Mouse (Mus musculus) left cerebral cortex, adult 8-10 months (tissue): ENCODE results near the gene Nav2. TPM values are rescaled to one million over a fixed set of nuclear protein-coding genes. Genes with fewer than 3 reads are reported as not detected.
A peak's percentile ranks its signal among the peaks of the same experiment; 100 is the strongest.

Experiments used
- DNase-seq, 2 experiments: peaks; one replicate each; pipeline ENCODE4 v3.0.0; 2022; ENCODE audit warnings: low spot score in 2 of 2
- total RNA-seq, 4 experiments: library from RNA; stranded (reverse); gene quantifications; 2 replicates each; pipeline ENCODE4 v1.2.4; 2022

The Nav2 gene
- total RNA-seq, 4 experiments from 2014 or later, result 76.7 to 101 (median 89.2) TPM

GRCm38 (mm10) chr7:49047336-49047735 is 138.8 kb downstream of the Nav2 start:
- DNase-seq, result no peak

DNA sequence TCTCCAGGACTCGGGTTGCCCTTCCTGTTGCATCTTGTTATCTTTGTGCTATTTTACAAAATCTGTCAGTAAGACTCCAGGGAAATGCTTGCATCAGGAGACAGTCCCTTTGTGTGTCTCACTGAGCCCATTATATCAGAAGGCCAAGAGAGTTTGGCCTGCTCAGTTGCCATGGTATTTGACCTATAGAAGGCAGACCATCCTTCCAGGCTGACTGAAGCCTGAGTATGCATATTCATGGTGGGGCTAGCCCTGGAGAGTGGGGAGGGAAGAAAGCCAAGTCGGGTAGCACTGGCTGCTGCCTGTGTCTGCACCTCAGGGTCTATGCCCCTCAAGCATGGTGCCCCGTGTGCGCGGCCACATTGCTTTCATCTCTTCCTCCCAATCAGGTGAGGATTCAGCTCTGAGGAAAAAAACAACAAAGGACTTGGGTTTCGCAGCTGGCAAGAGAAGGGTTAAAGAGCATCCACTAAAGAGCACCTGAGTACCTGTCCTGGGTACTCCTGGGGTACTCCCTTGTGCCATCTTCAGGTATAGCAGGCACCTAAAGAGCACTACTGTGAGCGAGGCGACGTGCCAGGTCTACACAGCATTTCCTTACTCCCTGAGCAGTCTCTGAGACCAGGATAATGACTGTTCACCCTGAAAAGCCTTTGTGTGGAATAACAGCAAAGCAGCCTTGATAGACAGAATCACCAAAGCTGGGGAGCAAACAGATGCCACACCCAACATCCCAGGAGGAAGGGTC is 144.5 kb downstream of the Nav2 start:
- no peak for DNase-seq

DNA sequence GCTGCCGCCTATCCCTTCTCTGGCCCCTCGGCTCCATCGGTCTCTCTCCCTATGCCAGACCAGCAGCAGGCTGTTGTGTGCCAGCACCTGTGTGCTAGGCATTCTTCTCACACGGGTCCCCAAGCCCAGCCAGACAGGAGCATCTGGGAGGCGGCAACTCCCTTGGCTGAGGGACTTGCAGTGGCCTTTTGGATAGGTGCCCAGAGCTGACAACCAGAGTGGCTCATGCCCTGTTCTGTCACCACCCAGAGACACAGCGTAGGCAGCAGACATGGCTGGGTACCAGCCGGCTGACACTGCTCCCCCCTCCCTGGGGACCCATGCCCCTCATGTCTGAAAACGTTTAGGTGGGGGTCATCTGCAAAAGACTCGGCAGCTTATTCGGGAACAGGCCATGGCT is 146.8 kb downstream of the Nav2 start:
- DNase-seq, result peak in 1 of 2 experiments; percentile 23

DNA sequence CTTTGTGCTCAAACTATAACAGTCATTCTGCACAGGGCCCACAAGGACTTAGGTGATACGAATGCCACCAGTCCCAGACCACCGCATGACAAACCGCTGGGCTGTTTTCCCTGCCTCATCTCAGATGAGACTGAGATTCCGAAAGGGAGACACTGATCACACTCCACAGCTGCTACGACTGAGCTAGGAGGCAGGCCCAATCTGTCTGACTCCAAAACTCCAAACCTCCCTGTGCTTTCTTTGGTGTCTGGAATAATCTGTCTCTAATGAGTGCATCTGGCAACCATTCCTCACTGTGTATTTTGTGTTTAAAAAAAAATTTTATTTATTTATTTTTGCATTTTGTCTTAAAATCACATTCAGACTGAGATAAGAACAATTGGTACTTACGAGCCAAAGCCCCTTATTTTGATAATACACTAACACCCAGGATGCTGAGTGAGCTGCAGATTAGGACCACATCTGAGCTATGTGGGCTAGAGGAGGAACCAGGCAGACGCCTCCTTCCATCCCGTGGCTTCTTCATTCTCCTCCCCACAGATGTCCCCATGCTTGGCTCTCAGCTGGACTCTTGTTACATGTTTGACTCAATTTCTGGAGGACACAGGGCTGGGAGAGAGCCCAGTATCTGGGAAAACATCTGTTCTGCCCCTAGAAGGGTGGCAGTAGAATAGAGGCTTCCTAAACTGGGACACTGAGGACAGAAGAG is 149.9 kb downstream of the Nav2 start:
- no peak for DNase-seq

DNA sequence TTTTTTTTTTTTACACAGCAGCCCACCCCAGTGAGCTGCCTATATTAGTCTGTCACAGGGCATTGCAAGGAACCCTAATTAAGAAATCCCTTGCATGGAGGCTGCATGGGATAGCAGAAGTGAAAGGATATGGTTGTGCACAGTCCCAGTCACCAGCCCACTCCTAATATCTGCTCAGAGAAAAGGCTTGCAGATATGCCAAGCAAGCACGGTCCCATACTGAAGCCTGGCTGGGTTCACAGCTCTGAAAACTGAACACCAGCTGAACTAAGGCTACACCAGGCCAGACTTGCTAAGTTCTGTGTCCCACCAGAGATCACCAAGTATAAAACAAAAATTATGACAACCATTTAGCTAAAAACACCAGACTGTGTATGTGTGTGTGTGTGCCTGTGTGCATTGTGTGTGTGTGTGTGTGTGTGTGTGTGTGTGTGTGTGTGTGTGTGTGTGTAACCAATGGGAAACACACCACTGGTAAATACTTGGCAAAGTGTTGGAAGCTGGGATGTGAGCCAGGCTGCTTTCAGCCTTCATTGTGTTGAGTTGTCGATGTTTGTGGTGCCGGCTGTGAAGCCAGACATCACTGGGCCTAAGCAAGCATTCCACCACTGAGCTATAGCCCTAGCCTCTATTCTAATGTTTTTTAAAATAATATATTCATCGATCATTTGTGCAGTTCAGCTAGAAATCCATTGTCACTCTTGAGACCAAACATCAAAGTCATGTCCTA is 156.4 kb downstream of the Nav2 start:
- DNase-seq, result no peak

DNA sequence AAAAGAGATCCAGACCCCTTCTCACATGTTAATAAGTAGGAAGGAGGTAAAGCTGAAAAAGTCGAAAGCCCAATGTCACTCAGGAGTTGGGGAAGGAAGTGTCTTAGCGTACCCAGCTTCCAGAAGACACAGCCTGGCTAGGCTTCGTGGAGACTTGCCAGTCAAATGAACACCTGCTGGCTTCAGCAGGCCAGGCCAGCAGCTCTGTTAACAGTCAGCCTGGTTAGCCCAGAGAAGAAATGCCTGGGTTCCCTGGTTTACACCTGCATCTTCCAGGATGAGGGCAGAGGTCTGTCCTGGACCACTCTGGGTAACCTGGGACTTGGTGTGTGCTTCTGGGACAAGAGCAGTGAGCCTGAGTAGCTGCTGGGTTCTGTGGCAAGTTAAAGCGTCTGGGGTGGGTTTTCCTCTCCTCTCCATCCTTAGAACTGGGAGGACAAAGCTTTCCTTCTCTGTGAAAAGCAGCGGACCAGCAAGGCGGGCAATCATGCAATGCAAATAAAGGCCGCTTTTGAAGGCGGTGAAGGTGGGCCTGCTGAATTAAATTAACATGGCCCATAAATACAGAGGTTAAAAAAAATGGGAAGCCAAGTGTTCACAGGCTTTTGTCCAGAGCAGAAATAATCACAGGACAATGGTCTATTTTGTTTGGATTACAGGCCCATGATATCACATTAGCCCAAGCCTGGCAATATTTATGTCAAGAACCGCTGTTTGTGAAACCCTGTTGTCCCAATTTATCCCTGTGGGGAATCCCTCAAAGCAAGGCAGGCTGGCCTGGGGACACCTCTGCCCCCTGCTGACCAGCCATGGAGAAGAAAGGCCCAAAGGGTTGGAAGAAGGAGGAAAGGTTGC is 157.3 kb downstream of the Nav2 start:
- no peak for DNase-seq

DNA sequence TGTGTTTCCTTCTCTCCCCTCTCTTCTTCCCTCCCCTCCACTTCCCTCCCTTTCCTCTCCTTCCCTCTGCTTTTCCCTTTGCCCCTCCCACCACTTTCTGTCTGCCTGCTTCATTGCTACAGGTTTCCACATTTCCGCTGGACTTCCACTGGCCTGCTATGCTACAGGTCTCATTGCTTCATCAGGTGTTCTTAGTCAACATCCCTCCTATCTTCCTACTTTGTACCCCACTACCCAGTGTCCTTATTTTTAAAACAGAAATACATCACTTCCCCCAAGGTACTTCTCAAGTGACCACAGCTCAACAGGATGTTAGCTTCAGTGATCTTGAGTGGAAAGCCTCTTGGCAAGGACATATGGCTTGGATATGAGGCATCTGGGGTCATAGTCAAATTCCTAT is 158.3 kb downstream of the Nav2 start:
- DNase-seq, result no peak

- DNase-seq, result no peak
These were observed 161.0 kb downstream of the Nav2 start for GRCm38 (mm10) chr7:49069396-49069961.

GRCm38 (mm10) chr7:49070621-49071020 is 162.1 kb downstream of the Nav2 start:
- no peak for DNase-seq

DNA sequence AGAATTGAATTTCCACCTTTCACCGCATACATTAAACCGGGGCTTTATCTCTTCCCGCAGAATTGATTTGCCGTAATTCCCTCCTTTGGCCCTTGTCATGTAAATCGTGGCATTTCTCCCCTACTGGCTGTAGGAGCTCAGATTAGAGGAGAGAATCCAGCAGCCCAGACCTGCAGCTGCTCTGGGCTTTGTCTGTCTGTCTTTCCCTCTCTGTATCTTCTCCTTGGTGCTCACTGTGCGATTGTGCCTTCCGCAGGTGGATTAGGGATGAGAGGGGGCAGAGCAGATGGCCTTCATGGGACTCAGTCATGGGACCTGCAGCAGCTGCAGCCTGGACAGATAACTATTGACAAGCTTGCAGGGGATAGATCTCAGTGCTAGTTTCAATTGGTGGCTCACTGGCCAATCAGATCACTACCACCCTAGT is 162.6 kb downstream of the Nav2 start:
- peak in 1 of 2 experiments; percentile 27 for DNase-seq

DNA sequence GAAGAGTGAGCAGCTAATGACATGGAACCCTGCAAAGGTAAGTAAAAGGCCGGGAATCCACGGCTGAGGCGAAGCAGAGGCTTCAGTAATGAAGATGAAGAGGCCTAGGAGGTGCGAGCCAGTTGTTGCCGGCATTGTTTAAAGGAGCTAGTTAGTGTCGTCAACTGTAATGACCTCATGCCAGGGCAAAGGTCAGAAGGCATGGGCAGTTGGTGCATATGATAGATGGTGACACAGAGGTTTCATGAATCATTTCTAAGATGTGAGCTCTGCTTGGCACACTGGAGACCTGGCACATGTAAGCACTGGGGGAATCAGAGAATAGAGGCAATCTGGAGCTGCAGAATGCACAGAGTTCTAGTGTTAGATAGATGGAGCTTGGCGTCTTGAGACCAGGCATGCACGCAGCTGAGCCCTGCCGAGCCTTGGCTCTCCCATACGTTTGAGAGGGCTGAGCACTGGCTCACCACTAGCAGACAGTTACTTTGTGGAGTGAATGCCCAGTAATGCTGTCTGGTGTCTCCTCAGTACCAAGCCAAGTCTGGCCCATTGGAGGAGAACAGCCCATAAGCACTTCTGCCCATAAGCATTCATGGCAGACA is 166.9 kb downstream of the Nav2 start:
- DNase-seq, result no peak

GRCm38 (mm10) chr7:49076283-49076694 is 167.8 kb downstream of the Nav2 start:
- peak in 1 of 2 experiments; percentile 75 for DNase-seq

DNA sequence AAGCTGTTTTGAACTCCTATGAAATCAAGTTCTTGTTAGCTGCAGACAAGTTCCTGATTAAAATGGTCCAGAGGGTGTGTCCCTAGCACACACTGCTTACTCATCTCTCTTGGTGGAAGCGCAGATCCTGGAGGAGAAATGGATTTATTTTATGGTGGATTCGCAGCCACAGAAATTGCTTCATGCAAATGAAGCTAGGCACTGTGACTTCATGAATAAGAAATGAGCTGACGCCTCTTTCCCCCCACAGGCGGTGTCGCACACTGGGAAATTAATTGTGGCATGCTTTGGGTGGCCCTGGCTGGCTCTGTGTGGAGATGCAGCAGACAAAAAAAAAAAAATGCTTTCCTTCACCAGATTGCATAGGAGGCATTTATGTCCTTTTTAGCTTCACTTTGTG is 170.4 kb downstream of the Nav2 start:
- no peak for DNase-seq

DNA sequence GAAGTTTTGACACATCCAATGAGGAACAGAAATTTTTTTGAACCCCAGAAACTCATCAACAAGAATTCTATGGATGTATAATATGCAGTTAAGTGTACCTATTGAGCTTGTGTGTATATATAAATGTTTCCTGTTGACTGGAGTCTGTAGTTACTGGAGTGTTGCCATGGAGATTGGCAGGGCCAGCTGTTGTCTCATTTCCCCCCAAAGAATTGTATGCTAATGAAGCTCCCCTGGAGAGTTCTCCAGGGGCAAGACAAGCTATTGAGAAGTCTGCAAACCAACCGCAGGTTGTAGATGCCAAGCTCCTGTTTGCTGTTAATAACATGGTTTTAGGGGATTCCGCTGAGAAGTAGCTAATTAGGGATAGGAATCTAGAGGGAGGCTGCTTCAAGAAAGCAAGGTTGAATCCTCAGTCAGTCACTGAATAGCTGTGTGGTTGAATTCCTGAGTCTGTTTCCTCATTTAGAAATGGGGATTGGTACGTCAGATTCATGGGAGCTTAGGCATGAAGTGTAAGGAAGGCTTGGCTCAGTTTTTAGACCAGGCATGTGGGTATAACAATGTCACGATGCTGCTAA is 174.2 kb downstream of the Nav2 start:
- DNase-seq, result no peak

GRCm38 (mm10) chr7:49084768-49085167 is 176.3 kb downstream of the Nav2 start:
- DNase-seq, result no peak

DNA sequence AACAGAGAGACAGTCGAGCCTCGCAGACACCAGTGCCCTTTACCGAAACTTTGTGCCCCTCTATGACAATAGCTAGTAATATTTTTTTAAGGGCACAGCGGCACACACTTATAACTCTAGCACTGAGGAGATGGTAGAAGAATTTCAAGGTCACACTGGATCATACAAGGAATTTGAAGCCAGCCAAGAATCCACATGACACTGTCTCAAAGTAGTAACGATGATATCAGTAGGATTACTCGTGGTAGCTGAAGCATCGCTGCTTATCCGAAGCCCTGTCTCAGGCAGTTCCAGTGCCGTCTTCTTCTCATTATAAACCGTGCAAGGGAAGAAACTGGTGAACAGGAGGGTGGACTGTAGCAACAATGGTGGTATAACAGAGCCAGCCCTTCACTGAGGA is 177.2 kb downstream of the Nav2 start:
- no peak for DNase-seq

DNA sequence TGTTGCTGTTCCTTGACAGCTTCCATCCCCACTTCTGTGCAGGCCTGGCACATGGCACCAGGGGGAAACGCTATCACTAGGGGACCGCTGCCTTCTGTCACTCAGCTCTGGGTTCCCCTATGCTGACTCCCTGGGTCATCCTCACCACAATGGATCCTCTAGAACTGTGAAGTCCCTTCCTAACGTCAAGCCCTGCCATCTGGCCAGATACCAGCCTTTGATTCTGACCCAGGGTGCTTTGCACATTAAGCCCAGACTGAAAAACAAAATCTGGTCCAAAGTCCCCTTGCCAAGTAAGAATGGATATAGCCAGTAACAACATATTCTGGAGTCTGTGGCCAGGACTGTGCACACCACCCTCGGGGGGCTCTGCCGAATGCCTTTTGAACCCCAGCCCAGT is 178.6 kb downstream of the Nav2 start:
- DNase-seq, result no peak

DNA sequence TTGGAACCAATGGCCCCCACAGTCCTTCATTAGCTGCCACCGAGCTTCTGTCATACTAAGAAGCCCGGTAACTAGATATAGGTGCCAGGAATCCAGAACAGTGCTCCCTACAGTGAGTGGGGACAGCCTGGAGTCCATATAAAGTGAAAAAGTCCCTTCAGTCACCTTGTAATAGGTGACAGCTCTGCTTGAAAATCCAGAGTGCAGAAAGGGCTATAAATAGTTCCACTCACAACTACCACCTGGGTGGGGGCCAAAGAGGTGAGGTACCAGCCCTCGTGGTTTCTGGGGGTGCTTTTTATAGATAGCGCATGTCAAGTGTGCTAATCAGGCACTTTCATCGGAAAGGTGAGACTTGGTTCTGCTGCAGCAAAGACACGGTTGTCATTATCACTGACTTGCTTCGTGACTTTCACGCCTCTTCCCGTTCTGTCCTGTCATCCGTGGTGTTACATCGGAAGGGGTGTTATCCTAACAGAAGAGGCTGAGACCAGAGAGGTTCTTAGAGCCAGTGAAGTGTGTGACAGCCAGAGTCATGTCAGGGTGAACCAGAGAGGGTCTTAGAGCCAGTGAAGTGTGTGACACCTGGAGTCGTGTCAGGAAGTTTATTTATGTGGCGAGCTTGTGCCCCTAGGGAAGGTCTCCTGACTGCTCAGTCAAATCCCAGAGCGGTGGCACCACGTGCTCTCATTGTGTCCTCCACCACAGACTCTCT is 179.8 kb downstream of the Nav2 start:
- DNase-seq, result no peak

DNA sequence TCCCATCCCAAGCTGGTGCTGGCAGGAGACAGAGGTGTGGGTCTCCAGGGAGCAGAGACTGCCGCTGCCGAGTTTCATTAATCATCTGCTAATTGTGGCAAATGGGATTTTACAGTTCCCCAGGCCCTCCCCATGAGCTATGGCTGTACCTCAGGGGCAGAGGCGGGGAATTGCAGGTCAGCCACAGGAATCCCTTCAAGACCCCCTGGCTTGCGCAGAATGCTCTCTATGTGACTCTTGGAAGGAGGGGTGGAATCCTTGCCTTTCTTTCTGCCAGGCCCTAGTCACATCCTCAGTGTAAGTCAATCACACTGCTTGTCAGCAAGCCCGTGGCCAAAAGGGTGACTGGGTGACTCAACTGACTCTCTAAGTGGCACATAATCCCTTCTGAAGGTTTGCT is 182.9 kb downstream of the Nav2 start:
- no peak for DNase-seq

DNA sequence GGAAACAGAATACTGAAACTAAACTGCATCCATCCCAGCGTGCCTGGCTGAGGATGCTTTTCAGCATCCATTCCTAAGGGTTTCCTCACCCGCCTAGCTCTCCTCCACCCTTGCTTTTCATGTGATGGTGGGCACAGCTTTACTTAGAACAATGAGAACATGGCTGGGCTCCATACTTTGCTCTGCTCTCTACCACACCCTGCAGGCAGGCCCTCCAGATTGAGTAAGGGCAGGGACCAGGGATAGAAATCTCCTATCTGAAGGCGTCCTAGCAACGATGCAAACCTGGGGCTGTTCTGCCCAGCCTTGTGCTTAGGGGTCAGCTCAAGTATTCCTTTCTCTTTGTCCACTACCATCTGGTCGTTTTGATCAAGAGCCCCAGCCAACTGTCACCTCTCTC is 183.4 kb downstream of the Nav2 start:
- no peak for DNase-seq
